Mouse (Mus musculus): ENCODE results near the gene Nxt1. TPM values are rescaled to one million over a fixed set of nuclear protein-coding genes. Genes with fewer than 3 reads are reported as not detected.
A peak's percentile ranks its signal among the peaks of the same experiment; 100 is the strongest.

Nxt1 gene
- total and polyA plus RNA-seq, 2 experiments = 10.3 to 15.0 TPM

- Histone ChIP-seq H3K36me3 (ENCODE audit: control insufficient read depth, insufficient read depth, low read length) (peaks cover 19% of the 10 kb centered on the region), H3K79me2 (ENCODE audit: control insufficient read depth, insufficient read depth, low read length) (peaks cover 24% of the 10 kb centered on the region; the same call in 1 of the 2 replicates), H3K4me3 (ENCODE audit: insufficient read depth, low read depth, low read length) (no peak overlapping the region), H3K9ac (ENCODE audit: low read depth, low read length) (no peak overlapping the region), H3K4me1 (ENCODE audit: control insufficient read depth, insufficient read depth, low read length) (peaks cover 40% of the 10 kb centered on the region), H3K27ac (replicated peaks; ENCODE audit: insufficient read depth, low read depth, low read length) (no peak overlapping the region), H3K27me3 (ENCODE audit: control insufficient read depth, insufficient read depth, low read length) (no peaks in the 10 kb centered on the region)
- no peak for TF ChIP-seq CTCF (IDR thresholded peaks at IDR 0.05; ENCODE audit: low read depth, low read length)
- no peak for TF ChIP-seq POLR2A (IDR thresholded peaks at IDR 0.05; ENCODE audit: extremely low read depth, insufficient read depth, low read length)
- 86% methylated on average over 1 of the region's 1 CpGs for WGBS
- no peak for DNase-seq (ENCODE audit: extremely low read depth, low read depth, low spot score)
Observed at GRCm38 (mm10) chr2:148683031-148683430, 10.6 kb downstream of the Nxt1 start.

DNA sequence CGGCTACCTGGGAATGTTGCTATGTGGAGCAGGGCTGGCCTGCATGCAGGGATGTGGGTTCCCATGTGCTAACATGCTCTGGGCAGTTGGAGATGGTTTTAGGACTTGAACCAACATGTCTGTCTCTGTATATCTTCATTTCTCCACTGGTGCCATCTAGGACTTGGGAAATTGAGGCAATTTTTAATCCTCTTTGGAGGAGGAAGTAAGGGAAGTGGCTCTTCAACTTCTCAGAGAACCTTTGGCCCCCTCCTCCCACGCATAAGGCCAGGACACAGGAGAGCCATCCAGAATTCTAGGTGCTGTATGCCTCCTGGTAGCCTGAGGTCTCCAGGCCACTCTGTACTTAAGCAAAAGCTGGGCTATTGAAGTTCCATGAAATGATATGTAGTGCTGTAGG lies 12.6 kb downstream of the Nxt1 start:
- H3K79me2 ChIP-seq (ENCODE audit: control insufficient read depth, insufficient read depth, low read length) = peaks cover 24% of the 10 kb centered on the region; the same call in 1 of the 2 replicates
- H3K27ac ChIP-seq (replicated peaks; ENCODE audit: insufficient read depth, low read depth, low read length) = peak overlapping the region; percentile 69
- peaks cover 48% of the 10 kb centered on the region for H3K4me1 ChIP-seq (ENCODE audit: control insufficient read depth, insufficient read depth, low read length)
- H3K4me3 ChIP-seq (ENCODE audit: insufficient read depth, low read depth, low read length) = no peak overlapping the region
- H3K36me3 ChIP-seq (ENCODE audit: control insufficient read depth, insufficient read depth, low read length) = peaks cover 21% of the 10 kb centered on the region
- WGBS = 67% methylated on average over 2 of the region's 2 CpGs
- no peak overlapping the region for H3K9ac ChIP-seq (ENCODE audit: low read depth, low read length)
- H3K27me3 ChIP-seq (ENCODE audit: control insufficient read depth, insufficient read depth, low read length) = no peaks in the 10 kb centered on the region
- TF ChIP-seq CTCF (IDR thresholded peaks at IDR 0.05; ENCODE audit: low read depth, low read length) (no peak), POLR2A (IDR thresholded peaks at IDR 0.05; ENCODE audit: extremely low read depth, insufficient read depth, low read length) (no peak)
- DNase-seq (ENCODE audit: extremely low read depth, low read depth, low spot score) = no peak

GRCm38 (mm10) chr2:148685709-148686108 lies 13.3 kb downstream of the Nxt1 start:
- Histone ChIP-seq H3K79me2 (ENCODE audit: control insufficient read depth, insufficient read depth, low read length) (peaks cover 24% of the 10 kb centered on the region; the same call in 1 of the 2 replicates), H3K36me3 (ENCODE audit: control insufficient read depth, insufficient read depth, low read length) (peaks cover 23% of the 10 kb centered on the region)

GRCm38 (mm10) chr2:148686862-148687261 lies 14.5 kb downstream of the Nxt1 start:
- no peak overlapping the region for H3K4me3 ChIP-seq (ENCODE audit: insufficient read depth, low read depth, low read length)
- 23% methylated on average over 1 of the region's 1 CpGs for WGBS
- DNase-seq (ENCODE audit: extremely low read depth, low read depth, low spot score) = peak; percentile 45
- TF ChIP-seq CTCF (IDR thresholded peaks at IDR 0.05; ENCODE audit: low read depth, low read length) = no peak
- no peak for TF ChIP-seq POLR2A (IDR thresholded peaks at IDR 0.05; ENCODE audit: extremely low read depth, insufficient read depth, low read length)
- peaks cover 35% of the 10 kb centered on the region for H3K36me3 ChIP-seq (ENCODE audit: control insufficient read depth, insufficient read depth, low read length)
- H3K27ac ChIP-seq (replicated peaks; ENCODE audit: insufficient read depth, low read depth, low read length) = peak overlapping the region; percentile 89
- H3K79me2 ChIP-seq (ENCODE audit: control insufficient read depth, insufficient read depth, low read length) = peaks cover 17% of the 10 kb centered on the region; the same call in 1 of the 2 replicates
- H3K4me1 ChIP-seq (ENCODE audit: control insufficient read depth, insufficient read depth, low read length) = peaks cover 56% of the 10 kb centered on the region
- H3K9ac ChIP-seq (ENCODE audit: low read depth, low read length) = no peak overlapping the region
- H3K27me3 ChIP-seq (ENCODE audit: control insufficient read depth, insufficient read depth, low read length) = no peaks in the 10 kb centered on the region

More at GRCm38 (mm10) chr2:148685709-148686108, 13.3 kb downstream of the Nxt1 start:
- TF ChIP-seq POLR2A (IDR thresholded peaks at IDR 0.05; ENCODE audit: extremely low read depth, insufficient read depth, low read length) (no peak), CTCF (IDR thresholded peaks at IDR 0.05; ENCODE audit: low read depth, low read length) (no peak)
- peaks cover 52% of the 10 kb centered on the region for H3K4me1 ChIP-seq (ENCODE audit: control insufficient read depth, insufficient read depth, low read length)
- H3K27ac ChIP-seq (replicated peaks; ENCODE audit: insufficient read depth, low read depth, low read length) = peak overlapping the region; percentile 69
- peak; percentile 93 for DNase-seq (ENCODE audit: extremely low read depth, low read depth, low spot score)
- no peak overlapping the region for H3K9ac ChIP-seq (ENCODE audit: low read depth, low read length)
- no peaks in the 10 kb centered on the region for H3K27me3 ChIP-seq (ENCODE audit: control insufficient read depth, insufficient read depth, low read length)
- no peak overlapping the region for H3K4me3 ChIP-seq (ENCODE audit: insufficient read depth, low read depth, low read length)
- 26% methylated on average over 3 of the region's 3 CpGs for WGBS

GRCm38 (mm10) chr2:148687971-148688370 lies 15.6 kb downstream of the Nxt1 start:
- Histone ChIP-seq H3K9ac (ENCODE audit: low read depth, low read length) (no peak overlapping the region; the same call in 1 of the 2 replicates), H3K36me3 (ENCODE audit: control insufficient read depth, insufficient read depth, low read length) (peaks cover 43% of the 10 kb centered on the region), H3K79me2 (ENCODE audit: control insufficient read depth, insufficient read depth, low read length) (peaks cover 11% of the 10 kb centered on the region; the same call in 1 of the 2 replicates), H3K4me3 (ENCODE audit: insufficient read depth, low read depth, low read length) (no peak overlapping the region), H3K27ac (replicated peaks; ENCODE audit: insufficient read depth, low read depth, low read length) (peak overlapping the region; percentile 91), H3K4me1 (ENCODE audit: control insufficient read depth, insufficient read depth, low read length) (peaks cover 53% of the 10 kb centered on the region), H3K27me3 (ENCODE audit: control insufficient read depth, insufficient read depth, low read length) (no peaks in the 10 kb centered on the region)
- no peak for TF ChIP-seq POLR2A (IDR thresholded peaks at IDR 0.05; ENCODE audit: extremely low read depth, insufficient read depth, low read length)
- TF ChIP-seq CTCF (IDR thresholded peaks at IDR 0.05; ENCODE audit: low read depth, low read length) = no peak
- 21% methylated on average over 5 of the region's 5 CpGs for WGBS
- DNase-seq (ENCODE audit: extremely low read depth, low read depth, low spot score) = peak; percentile 96

DNA sequence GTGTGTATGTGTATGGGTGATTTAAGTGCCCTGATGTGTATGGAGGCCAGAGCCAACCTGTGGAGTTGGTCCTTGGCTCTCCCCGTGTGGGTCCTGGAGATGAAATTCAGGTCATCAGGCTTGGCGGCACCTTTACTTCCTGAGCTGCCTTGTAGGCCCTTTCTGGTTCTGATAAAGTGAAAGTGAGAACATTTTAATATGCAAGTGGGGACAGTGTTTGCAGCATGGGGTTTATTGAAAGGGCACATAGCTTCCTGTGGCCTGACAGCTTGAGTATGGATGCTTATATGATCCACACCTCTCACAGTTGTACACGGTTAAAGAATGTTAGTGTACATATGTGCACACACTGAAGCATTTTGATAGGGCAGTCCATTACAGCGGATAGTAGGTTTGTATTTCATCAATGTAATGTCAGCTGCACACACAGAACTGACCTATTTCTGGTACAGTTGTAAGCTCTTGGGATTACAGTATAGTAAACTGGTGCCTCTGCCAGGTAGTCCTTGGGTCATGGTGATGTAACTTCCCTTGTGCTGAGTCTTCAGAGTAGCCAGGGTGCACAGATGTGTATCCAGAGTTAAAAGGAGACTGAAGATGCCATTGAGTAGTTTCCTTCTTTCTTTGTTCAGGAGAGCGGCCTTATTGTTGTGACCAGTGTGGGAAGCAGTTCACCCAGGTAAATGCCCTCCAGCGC lies 17.2 kb downstream of the Nxt1 start:
- peaks cover under 1% of the 10 kb centered on the region; the same call in 1 of the 2 replicates for H3K79me2 ChIP-seq (ENCODE audit: control insufficient read depth, insufficient read depth, low read length)
- peaks cover 47% of the 10 kb centered on the region for H3K4me1 ChIP-seq (ENCODE audit: control insufficient read depth, insufficient read depth, low read length)
- H3K36me3 ChIP-seq (ENCODE audit: control insufficient read depth, insufficient read depth, low read length) = peaks cover 39% of the 10 kb centered on the region
- H3K9ac ChIP-seq (ENCODE audit: low read depth, low read length) = peak overlapping the region; percentile 36
- H3K27ac ChIP-seq (replicated peaks; ENCODE audit: insufficient read depth, low read depth, low read length) = peak overlapping the region; percentile 94
- DNase-seq (ENCODE audit: extremely low read depth, low read depth, low spot score) = peak; percentile 91
- no peaks in the 10 kb centered on the region for H3K27me3 ChIP-seq (ENCODE audit: control insufficient read depth, insufficient read depth, low read length)
- 41% methylated on average over 6 of the region's 6 CpGs for WGBS
- no peak for TF ChIP-seq POLR2A (IDR thresholded peaks at IDR 0.05; ENCODE audit: extremely low read depth, insufficient read depth, low read length)
- TF ChIP-seq CTCF (IDR thresholded peaks at IDR 0.05; ENCODE audit: low read depth, low read length) = no peak
- H3K4me3 ChIP-seq (ENCODE audit: insufficient read depth, low read depth, low read length) = no peak overlapping the region

Measured in liver, adult 2 months (tissue).